Mouse (Mus musculus) C2C12 (cell line): ENCODE results near the gene Acly.

Experiments
- CEBPB ChIP-seq: IDR thresholded peaks from one replicate; pipeline ENCODE4 v1.6.1; 2011; ENCODE audit warnings: low read depth, mild to moderate bottlenecking, control low read depth, moderate library complexity
- CTCF ChIP-seq: IDR thresholded peaks from one replicate; pipeline ENCODE4 v1.5.1; 2011; ENCODE audit not compliant: control insufficient read depth, insufficient read depth, insufficient read length
- FOSL1 ChIP-seq: IDR thresholded peaks from one replicate; pipeline ENCODE4 v1.8.0; 2011; ENCODE audit warnings: mild to moderate bottlenecking, low read length; ENCODE audit not compliant: poor library complexity, insufficient read depth, severe bottlenecking
- MAX ChIP-seq: IDR thresholded peaks from one replicate; pipeline ENCODE4 v1.6.1; 2011; ENCODE audit warnings: mild to moderate bottlenecking, control low read depth
- MYOD1 ChIP-seq: IDR thresholded peaks from one replicate; pipeline ENCODE4 v1.6.1; 2011; ENCODE audit warnings: low read depth; ENCODE audit not compliant: control insufficient read depth, insufficient read length
- USF1 ChIP-seq: IDR thresholded peaks from one replicate; pipeline ENCODE4 v1.6.1; 2011; ENCODE audit warnings: low read depth, mild to moderate bottlenecking, control low read depth, moderate library complexity

- TF ChIP-seq CTCF: no peak
- TF ChIP-seq MAX: no peak
- TF ChIP-seq USF1: no peak
- TF ChIP-seq CEBPB: no peak
- no peak for TF ChIP-seq FOSL1
- TF ChIP-seq MYOD1: no peak
Observed at GRCm38 (mm10) chr11:100545746-100546085, 17.9 kb upstream of the Acly start.
